Mouse (Mus musculus) stomach, embryonic 14.5 days (tissue): Measurements from ENCODE around the gene Gne. TPM values are rescaled to one million over a fixed set of nuclear protein-coding genes. Genes with fewer than 3 reads are reported as not detected.

Source experiments
- ATAC-seq: fragments of 200-750 bp; cut with Nextera tagmentation; 2 replicates; pipeline ENCODE4 v1.8.0; 2017; ENCODE audit warnings: low read depth, moderate TSS enrichment; ENCODE audit not compliant: insufficient number of reproducible peaks, insufficient read depth, low FRiP score
- H3K27ac ChIP-seq: fragments of 300-500 bp; sonication (generic); 2 replicates; pipeline ENCODE4 v1.5.1; 2014; ENCODE audit warnings: mild to moderate bottlenecking, low read length, moderate library complexity, mixed read lengths
- H3K27me3 ChIP-seq: fragments of 300-500 bp; sonication (generic); 2 replicates; pipeline ENCODE4 v1.6.1; 2014; ENCODE audit warnings: low read length, control low read depth, mixed read lengths; ENCODE audit not compliant: control insufficient read depth, insufficient read depth
- H3K36me3 ChIP-seq: fragments of 300-500 bp; sonication (generic); 2 replicates; pipeline ENCODE4 v1.6.1; 2014; ENCODE audit warnings: mild to moderate bottlenecking, control low read depth, low read length, moderate library complexity, mixed read lengths; ENCODE audit not compliant: control insufficient read depth, insufficient read depth
- H3K4me1 ChIP-seq: fragments of 300-500 bp; sonication (generic); 2 replicates; pipeline ENCODE4 v1.6.1; 2014; ENCODE audit warnings: low read length, control low read depth, mixed read lengths; ENCODE audit not compliant: control insufficient read depth, insufficient read depth
- H3K4me2 ChIP-seq: fragments of 300-500 bp; sonication (generic); replicated peaks from 2 replicates; pipeline ENCODE4 v1.6.1; 2014; ENCODE audit warnings: low read depth, low read length, control low read depth
- H3K4me3 ChIP-seq: fragments of 300-500 bp; sonication (generic); 2 replicates; pipeline ENCODE4 v1.5.1; 2014; ENCODE audit warnings: low read depth, low read length, control low read depth
- H3K9ac ChIP-seq: fragments of 300-500 bp; sonication (generic); replicated peaks from 2 replicates; pipeline ENCODE4 v1.6.1; 2014; ENCODE audit warnings: low read depth, mild to moderate bottlenecking, control low read depth, low read length, moderate library complexity, mixed read lengths
- H3K9me3 ChIP-seq: fragments of 300-500 bp; sonication (generic); 2 replicates; pipeline ENCODE4 v1.6.1; 2016; ENCODE audit warnings: low read depth, low read length, control low read depth; ENCODE audit not compliant: control insufficient read depth
- WGBS: fragments of 180-500 bp; shearing (Covaris S2); extraction: QIAGEN DNeasy Blood & Tissue Kit; methylation state at CpG from one replicate; pipeline ENCODE4 v1.1.7; 2014; 5-methylcytosine and 5-hydroxymethylcytosine counted together
- polyA plus RNA-seq: library from polyadenylated mRNA; unstranded; fragments of >200 nt; fragmentation: Nextera tagmentation; extraction: Ambion mirVana; gene quantifications from 2 replicates; pipeline ENCODE4 v1.2.1, GENCODE M21; 2014

Gene Gne
- 26.0 and 28.9 TPM in 2 replicates for polyA plus RNA-seq

- no peak within 1 kb of the TSS for H3K4me3 ChIP-seq
- peak within 1 kb of the TSS; percentile 13; the same call in 1 of the 2 replicates for H3K4me2 ChIP-seq
- no peak within 1 kb of the TSS for H3K27ac ChIP-seq
- no peaks in the 10 kb centered on the region for H3K9me3 ChIP-seq
- no peaks in the 10 kb centered on the region for H3K36me3 ChIP-seq
- ATAC-seq = no peak
- 15% methylated on average over 11 of the region's 11 CpGs for WGBS
- no peaks in the 10 kb centered on the region for H3K4me1 ChIP-seq
- H3K9ac ChIP-seq = no peak within 1 kb of the TSS
- H3K27me3 ChIP-seq = no peaks in the 10 kb centered on the region
Measured at GRCm38 (mm10) chr4:44083945-44084344, at the start of gene Gne. TSS of gene Gne (minus strand) at chr4:44084177.

- 92% methylated on average over 12 of the region's 12 CpGs for WGBS
- no peak overlapping the region for H3K9ac ChIP-seq
- H3K36me3 ChIP-seq = peaks cover 52% of the 10 kb centered on the region
- no peaks in the 10 kb centered on the region for H3K27me3 ChIP-seq
- no peak for ATAC-seq
- no peaks in the 10 kb centered on the region for H3K9me3 ChIP-seq
- no peaks in the 10 kb centered on the region for H3K4me1 ChIP-seq
- no peak overlapping the region for H3K4me3 ChIP-seq
- H3K27ac ChIP-seq = no peak overlapping the region
- H3K4me2 ChIP-seq = no peak overlapping the region
Measured at GRCm38 (mm10) chr4:44126805-44127204, 42.8 kb upstream of the Gne start.

GRCm38 (mm10) chr4:44119410-44120201 lies 35.6 kb upstream of the Gne start:
- H3K4me3 ChIP-seq = no peak overlapping the region
- H3K4me1 ChIP-seq = no peaks in the 10 kb centered on the region
- H3K27ac ChIP-seq = no peak overlapping the region
- 50% methylated on average over 9 of the region's 9 CpGs for WGBS
- H3K27me3 ChIP-seq = no peaks in the 10 kb centered on the region
- H3K36me3 ChIP-seq = no peaks in the 10 kb centered on the region
- H3K9me3 ChIP-seq = no peaks in the 10 kb centered on the region
- H3K4me2 ChIP-seq = no peak overlapping the region
- no peak for ATAC-seq
- no peak overlapping the region for H3K9ac ChIP-seq

GRCm38 (mm10) chr4:44115046-44115445 lies 31.1 kb upstream of the Gne start:
- H3K27ac ChIP-seq = no peak overlapping the region
- H3K4me2 ChIP-seq = no peak overlapping the region
- no peaks in the 10 kb centered on the region for H3K36me3 ChIP-seq
- no peaks in the 10 kb centered on the region for H3K27me3 ChIP-seq
- H3K9me3 ChIP-seq = no peaks in the 10 kb centered on the region
- WGBS = 82% methylated on average over 13 of the region's 13 CpGs
- H3K4me1 ChIP-seq = no peaks in the 10 kb centered on the region
- no peak overlapping the region for H3K9ac ChIP-seq
- no peak for ATAC-seq
- H3K4me3 ChIP-seq = no peak overlapping the region

GRCm38 (mm10) chr4:44113393-44114138 lies 29.6 kb upstream of the Gne start:
- Histone ChIP-seq H3K4me2 (no peak overlapping the region), H3K27me3 (no peaks in the 10 kb centered on the region), H3K4me3 (no peak overlapping the region), H3K27ac (0 out of 2 replicates have a peak overlapping the region, but pooled peaks have one; percentile 66), H3K9ac (no peak overlapping the region), H3K36me3 (no peaks in the 10 kb centered on the region), H3K9me3 (no peaks in the 10 kb centered on the region), H3K4me1 (no peaks in the 10 kb centered on the region)
- ATAC-seq = peak; percentile 35; the same call in 1 of the 2 replicates
- WGBS = 30% methylated on average over 16 of the region's 16 CpGs

GRCm38 (mm10) chr4:44112741-44113140 lies 28.8 kb upstream of the Gne start:
- H3K27me3 ChIP-seq = no peaks in the 10 kb centered on the region
- WGBS = 18% methylated on average over 4 of the region's 4 CpGs
- no peaks in the 10 kb centered on the region for H3K9me3 ChIP-seq
- ATAC-seq = peak; percentile 69; the same call in 1 of the 2 replicates
- H3K9ac ChIP-seq = no peak overlapping the region
- no peaks in the 10 kb centered on the region for H3K36me3 ChIP-seq
- no peak overlapping the region for H3K4me3 ChIP-seq
- no peaks in the 10 kb centered on the region for H3K4me1 ChIP-seq
- H3K27ac ChIP-seq = peak overlapping the region; percentile 63; the same call in 1 of the 2 replicates
- no peak overlapping the region for H3K4me2 ChIP-seq

- Histone ChIP-seq H3K36me3 (no peaks in the 10 kb centered on the region), H3K4me1 (peaks cover 8% of the 10 kb centered on the region), H3K4me2 (no peak overlapping the region), H3K9me3 (no peaks in the 10 kb centered on the region), H3K4me3 (no peak overlapping the region), H3K9ac (no peak overlapping the region), H3K27me3 (no peaks in the 10 kb centered on the region), H3K27ac (no peak overlapping the region)
- no peak for ATAC-seq
- 77% methylated on average over 7 of the region's 7 CpGs for WGBS
Measured at GRCm38 (mm10) chr4:44110771-44111170, 26.8 kb upstream of the Gne start.

GRCm38 (mm10) chr4:44108297-44108696 lies 24.3 kb upstream of the Gne start:
- no peaks in the 10 kb centered on the region for H3K9me3 ChIP-seq
- no peak overlapping the region for H3K4me3 ChIP-seq
- H3K4me2 ChIP-seq = no peak overlapping the region
- H3K9ac ChIP-seq = no peak overlapping the region
- H3K27me3 ChIP-seq = no peaks in the 10 kb centered on the region
- no peaks in the 10 kb centered on the region for H3K36me3 ChIP-seq
- 88% methylated on average over 6 of the region's 6 CpGs for WGBS
- no peak for ATAC-seq
- H3K4me1 ChIP-seq = peaks cover 14% of the 10 kb centered on the region
- no peak overlapping the region for H3K27ac ChIP-seq
